Mouse (Mus musculus) urinary bladder, postnatal 4 days (tissue): ENCODE measurements around the gene Pex10.

Experiments
- DNase-seq, 2 experiments: peaks; one replicate each; pipeline ENCODE4 v3.0.0; 2021 to 2022; ENCODE audit warnings: low spot score in 2 of 2

Pex10 gene

GRCm38 (mm10) chr4:155066834-155067522 is at the start of gene Pex10:
Gene Pex10 (plus strand): TSS chr4:155067016.
- peak; percentile 95 to 97 for DNase-seq

- no peak for DNase-seq
These were observed 49.5 kb upstream of the Pex10 start for GRCm38 (mm10) chr4:155017253-155017878.

- DNase-seq = no peak
These were observed 48.8 kb upstream of the Pex10 start for GRCm38 (mm10) chr4:155018066-155018465.

DNA sequence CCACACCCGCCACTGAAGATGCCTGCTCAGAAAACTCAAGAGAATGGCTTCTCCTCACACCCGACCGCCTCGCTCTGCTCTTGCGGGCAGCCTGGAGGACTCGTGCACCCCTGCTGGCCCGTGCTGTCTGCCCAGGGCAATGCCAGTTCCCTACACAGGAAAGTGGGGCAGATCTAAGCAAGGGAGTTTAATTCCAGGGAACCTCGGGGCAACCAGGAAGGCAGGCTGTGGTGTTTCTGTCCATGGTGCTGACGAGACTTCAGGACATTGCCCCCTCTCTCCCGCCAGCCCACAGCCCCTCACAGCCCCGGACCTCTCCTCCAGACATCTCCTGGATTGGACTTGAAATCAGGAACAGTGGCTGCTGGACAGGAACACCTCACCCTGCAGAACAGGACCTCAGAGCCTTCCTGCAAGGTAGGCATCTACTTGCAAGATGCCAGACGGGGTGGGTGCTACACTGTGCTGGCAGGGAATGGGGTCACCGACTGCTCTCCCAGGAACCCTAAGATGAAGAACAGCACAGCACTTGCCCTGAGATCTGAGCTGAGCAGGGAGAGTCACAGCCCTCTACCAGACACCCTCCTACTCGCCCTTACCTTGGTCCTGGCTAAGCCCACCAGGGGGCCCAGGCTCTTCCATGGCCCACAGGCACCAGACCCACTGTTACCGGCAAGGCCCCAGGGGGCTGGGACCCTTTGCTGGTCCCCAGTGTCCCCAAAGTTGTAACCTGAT is 48.0 kb upstream of the Pex10 start:
- DNase-seq = no peak

DNA sequence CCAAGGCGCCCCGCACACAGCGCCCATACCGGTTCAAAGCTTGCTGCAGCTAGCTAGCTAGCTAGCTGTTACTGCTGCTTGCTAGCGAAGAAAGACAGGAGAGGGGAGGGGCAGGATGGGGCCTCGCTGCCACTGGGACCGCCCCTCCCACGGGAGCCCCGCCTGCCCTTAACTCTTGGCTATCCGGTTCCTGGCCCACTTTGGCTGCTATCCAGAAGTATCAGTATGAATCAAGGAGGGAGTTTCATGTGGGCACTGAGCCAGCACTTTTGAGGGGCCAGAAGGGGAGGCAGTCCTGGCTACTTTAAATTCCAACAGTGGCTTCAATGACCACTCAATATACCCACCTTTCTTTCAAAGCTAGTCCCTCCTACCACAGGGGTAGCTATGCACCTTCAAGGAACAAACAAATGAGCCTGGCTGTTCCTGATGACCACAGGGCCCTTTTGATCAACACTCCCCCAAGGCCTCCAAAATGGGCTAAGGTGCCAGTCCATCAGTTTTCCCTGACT is 47.4 kb upstream of the Pex10 start:
- DNase-seq = peak in 1 of 2 experiments; percentile 32

DNA sequence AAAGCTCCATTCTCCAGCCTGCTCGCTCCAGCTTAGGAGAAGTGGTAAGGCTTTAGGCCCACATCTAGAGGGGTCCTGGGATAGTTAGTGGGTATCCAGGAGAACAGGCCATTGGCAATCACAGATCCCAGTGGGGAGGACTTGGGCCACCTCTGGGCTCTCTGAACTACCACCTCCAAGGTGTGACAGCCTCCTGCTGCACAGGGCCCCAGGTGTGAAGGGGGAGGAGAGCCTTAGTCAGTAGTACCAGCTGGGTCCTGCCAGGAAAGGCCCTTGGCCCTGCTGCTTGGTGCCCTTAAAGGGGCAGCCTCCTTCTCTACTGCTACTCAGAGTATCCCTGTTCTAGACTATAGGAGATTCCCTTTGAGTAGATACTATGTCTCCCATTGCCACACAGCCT is 46.7 kb upstream of the Pex10 start:
- no peak for DNase-seq

DNA sequence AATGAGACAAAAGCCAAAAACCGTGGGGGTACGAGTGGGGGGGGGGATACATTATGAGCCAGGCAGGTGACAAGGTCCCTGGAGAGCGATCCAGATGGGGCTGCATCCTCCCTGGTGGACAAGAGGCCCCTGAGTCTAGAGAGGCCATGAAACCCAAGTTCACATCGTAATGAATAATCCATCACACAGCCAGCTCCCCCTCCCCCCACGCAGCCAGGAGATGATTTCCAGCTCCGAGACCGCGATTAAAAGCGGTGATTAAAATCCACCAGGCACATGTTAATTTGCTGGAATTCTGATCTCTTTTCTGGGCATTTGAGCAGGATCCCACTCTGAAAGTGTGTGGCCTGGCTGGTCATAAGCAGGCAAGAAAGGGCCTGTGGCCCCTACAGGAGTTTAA is 46.0 kb upstream of the Pex10 start:
- DNase-seq = no peak

DNA sequence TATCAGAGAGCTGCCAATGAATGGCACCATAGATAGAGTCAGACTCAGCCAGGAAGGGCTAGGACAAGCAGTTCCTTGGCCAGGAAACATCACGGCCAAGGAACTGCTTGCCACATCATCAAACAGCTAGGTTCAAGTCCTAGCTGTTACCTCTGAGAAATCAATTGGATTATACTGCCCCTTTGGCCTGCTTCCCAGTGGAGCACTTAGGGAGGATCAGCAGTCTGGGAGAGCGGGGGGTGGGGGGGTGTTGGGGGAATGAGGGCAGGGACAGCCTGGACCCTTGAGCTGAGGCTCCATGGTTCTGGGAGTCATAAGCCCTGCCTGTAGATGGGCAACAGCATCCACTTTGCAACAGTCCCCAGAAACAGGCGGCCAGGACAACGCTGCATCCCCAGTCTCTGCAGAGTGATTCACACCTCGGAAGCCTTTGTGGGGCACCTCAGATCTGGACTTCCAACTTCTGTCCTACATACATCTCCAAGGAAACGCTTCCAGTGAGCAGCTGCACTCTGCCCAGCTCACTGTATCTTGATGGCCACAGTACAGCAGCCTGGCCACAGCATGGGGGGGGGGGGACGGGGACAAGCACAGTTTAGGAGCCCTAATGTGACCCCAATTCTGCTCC is 44.5 kb upstream of the Pex10 start:
- DNase-seq = no peak

DNA sequence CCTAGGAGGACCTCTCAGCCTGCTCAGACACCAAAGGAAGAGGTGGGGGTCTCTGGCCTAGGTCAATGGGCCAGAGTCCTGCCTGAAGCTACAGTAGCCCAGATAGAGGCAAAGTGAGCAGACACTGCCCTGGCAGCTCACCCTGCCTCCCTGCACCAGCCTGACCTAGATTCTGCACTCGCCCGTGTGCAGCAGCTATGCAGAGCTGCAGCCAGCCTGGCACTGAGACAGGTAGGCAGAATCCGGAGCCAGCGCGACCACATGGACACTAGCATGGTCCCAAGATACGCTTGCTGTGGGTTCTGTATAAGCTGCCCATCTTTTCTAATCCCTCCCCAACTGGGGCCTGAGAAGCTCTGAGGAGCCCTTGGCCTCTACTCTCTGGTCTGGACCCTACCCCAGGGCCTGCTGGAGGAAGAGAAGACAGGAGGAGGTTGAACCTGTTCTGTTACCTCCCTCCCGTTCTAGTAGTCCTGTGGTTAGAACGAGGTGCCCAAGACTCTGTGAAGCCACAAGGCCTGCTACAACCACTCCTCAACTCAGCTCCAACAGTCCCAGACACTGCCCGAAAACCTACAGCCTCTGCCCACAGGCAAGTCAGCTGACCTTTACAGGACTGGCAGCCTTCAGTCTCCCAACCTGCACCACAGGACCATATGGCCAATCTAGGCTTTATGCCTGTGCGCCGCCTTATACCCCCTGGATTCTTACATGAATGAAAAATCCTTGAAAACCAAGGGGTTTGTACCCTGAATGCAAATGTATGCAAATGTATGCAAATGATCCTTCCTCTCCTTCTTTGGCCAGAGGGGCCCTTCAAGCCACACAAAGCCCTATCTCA is 42.4 kb upstream of the Pex10 start:
- no peak for DNase-seq

DNA sequence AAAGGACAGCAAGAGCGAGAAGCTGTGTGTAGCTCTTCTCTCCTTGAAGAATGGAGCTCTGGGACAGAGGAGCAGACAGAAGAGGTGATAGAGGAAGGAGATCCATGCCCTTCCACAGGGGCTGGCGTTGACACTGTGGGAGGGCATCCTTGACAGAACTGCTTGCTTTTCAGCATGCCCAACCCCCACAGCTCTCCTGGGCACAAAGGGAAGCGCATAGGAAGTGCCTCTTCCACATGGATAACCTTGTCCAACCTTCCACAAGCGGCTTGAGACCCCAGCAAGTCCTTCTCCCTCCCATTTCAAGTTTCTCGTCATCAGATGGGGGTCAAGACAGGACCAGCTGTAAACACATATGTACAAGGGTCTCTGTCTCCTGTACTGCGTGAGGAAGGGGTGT is 33.7 kb upstream of the Pex10 start:
- no peak for DNase-seq

GRCm38 (mm10) chr4:155034202-155034601 is 32.6 kb upstream of the Pex10 start:
- DNase-seq = no peak

GRCm38 (mm10) chr4:155034787-155035186 is 32.0 kb upstream of the Pex10 start:
- no peak for DNase-seq

DNA sequence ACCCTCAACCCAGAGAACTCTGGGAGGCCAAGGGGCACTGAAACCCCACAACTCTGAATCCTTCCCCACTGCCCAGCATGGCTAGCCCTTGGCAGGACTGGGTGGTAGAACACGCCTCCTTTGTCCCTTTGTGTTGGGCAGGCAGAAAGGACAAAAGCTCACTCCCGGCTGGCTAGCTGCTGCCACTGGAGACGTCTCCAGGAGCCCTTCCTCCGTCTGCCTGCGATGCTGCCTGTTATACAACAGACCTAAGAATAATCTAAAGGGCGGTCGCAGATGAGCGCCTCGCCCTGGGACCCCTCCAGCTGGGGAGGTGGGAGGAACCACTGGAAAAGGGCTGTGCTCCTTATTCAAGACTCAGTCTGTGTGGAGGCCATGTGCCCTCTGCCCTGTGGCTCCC is 26.6 kb upstream of the Pex10 start:
- no peak for DNase-seq

DNA sequence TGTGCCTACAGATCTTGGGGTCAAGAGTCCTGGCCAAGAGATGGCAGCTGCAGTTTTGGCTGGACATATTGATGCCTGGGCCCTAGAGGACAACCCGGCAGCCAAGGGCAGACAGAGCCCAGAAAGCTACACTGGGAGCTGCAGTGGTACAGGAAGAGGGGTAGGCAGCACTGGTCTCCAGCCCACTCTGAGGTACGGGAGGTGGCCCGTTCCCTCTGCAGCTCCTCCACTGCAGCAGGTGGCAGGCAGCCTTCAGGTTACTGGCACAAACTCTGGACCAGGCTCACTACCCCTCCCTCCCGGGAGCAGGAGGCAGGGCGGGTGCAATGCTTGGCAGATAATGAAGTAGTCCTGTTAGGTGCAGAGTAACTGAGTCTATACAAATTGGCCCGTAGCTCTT is 26.1 kb upstream of the Pex10 start:
- DNase-seq = no peak

- no peak for DNase-seq
These were observed 24.1 kb upstream of the Pex10 start for GRCm38 (mm10) chr4:155042606-155043288.

DNA sequence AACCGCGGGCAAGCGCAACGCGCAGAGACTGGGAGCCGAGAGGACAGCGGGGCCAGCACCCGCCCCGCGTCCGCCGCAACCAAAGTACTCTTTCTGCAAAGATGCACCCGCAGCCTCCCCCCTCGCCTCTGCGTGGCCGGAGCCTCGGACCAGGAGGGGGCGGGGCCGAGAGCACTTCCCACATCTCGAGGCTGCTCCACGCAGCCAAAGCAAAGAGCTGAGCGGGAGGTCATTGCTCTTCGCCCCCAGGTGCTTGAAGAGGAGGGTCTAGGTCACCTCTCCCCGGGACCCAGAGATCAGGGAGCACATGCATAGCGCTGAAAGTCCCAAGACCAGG is 23.6 kb upstream of the Pex10 start:
- DNase-seq = no peak

GRCm38 (mm10) chr4:155046636-155047035 is 20.2 kb upstream of the Pex10 start:
- no peak for DNase-seq

- DNase-seq = no peak
These were observed 16.7 kb upstream of the Pex10 start for GRCm38 (mm10) chr4:155050116-155050515.

DNA sequence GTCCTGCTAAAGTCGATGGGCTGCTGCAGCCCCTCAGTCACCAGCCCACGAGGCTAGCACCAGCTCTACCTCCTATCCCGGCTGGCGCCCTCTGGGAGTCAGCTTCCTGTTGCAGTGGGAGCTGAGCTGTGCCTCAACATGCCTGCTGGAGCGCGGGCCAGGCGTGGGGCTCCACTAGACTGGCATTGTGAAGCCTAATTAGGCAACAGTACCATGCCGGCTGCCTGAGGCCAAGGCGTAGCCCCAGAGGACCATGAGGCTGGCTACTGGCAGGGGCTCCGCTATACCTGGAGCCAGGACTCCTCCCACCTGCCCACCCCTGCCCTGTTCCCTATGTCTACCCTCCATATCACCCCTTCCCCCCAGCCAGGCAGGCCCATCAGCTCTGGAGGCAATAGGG is 10.1 kb upstream of the Pex10 start, which contains the start of gene Plch2:
TSS of gene Plch2 (minus strand) at position 61 of the 400 bp plus-strand sequence.
- DNase-seq = no peak

- no peak for DNase-seq
These were observed 8.5 kb upstream of the Pex10 start for GRCm38 (mm10) chr4:155058325-155058724.

GRCm38 (mm10) chr4:155063895-155064294 is 2.9 kb upstream of the Pex10 start:
- DNase-seq = peak in 1 of 2 experiments; percentile 59
